In the genomic region with DNA sequence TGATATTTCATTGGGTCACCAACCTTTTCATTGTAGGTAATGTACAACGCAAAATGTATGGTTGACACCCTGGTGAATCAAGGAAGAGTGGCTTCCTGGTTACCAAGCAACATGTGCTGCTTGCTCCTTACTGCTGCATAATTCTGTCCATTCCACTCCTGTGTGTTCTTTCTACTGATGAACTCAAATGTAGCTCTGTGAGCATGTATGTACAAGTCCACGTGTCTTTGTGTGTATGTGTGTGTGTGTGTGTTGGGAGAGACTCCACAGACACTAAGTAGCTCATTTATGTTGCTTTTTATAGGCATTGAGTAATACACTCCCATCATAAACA, we compare ENCODE assay signal across 11 mouse cellular contexts.
DNase-seq lines count a peak whose midpoint lies in the region; ATAC-seq lines count a peak whose summit lies in the region.
"Had no signal": no experiment of that assay in that cellular context is flagged by ENCODE, and none has a peak within 500 bp of the region (broad histone marks: within the 10 kb centered on the region; RNA-seq: fewer than 3 reads in every experiment).

No protein-coding gene starts in this region.

- H3K27ac ChIP-seq in kidney, embryonic 14.5 days (ENCODE audit: low read depth, low read length), result no peak overlapping the region
- H3K27ac ChIP-seq in neural tube, embryonic 12.5 days, result no peak overlapping the region
- H3K27ac ChIP-seq in midbrain, embryonic 14.5 days (replicated peaks; ENCODE audit: low read depth, low read length), result no peak overlapping the region
- H3K27ac ChIP-seq: heart, embryonic 13.5 days; liver, embryonic 14.5 days had no signal

- no peak overlapping the region for H3K9ac ChIP-seq in kidney, embryonic 14.5 days (ENCODE audit: low read depth, low read length)
- H3K9ac ChIP-seq in neural tube, embryonic 12.5 days, result no peak overlapping the region
- H3K9ac ChIP-seq in midbrain, embryonic 14.5 days (replicated peaks; ENCODE audit: low read length), result no peak overlapping the region
- H3K9ac ChIP-seq: heart, embryonic 13.5 days; liver, embryonic 14.5 days had no signal

- no peaks in the 10 kb centered on the region for H3K9me3 ChIP-seq in kidney, embryonic 14.5 days (ENCODE audit: control insufficient read depth, low read length)
- no peaks in the 10 kb centered on the region for H3K9me3 ChIP-seq in neural tube, embryonic 12.5 days
- no peaks in the 10 kb centered on the region for H3K9me3 ChIP-seq in midbrain, embryonic 14.5 days (ENCODE audit: control insufficient read depth, low read length)
- H3K9me3 ChIP-seq: heart, embryonic 13.5 days had no signal

- peak; percentile 25; the same call in 1 of the 2 replicates for ATAC-seq in kidney, embryonic 14.5 days (ENCODE audit: low FRiP score, low TSS enrichment)
- peak; percentile 43; the same call in 1 of the 2 replicates for ATAC-seq in neural tube, embryonic 12.5 days (ENCODE audit: low FRiP score, low read depth)
- peak; percentile 40; the same call in 1 of the 2 replicates for ATAC-seq in midbrain, embryonic 14.5 days (ENCODE audit: low FRiP score, low TSS enrichment)

- H3K4me3 ChIP-seq in kidney, embryonic 14.5 days (ENCODE audit: low read length), result no peak overlapping the region
- H3K4me3 ChIP-seq in neural tube, embryonic 12.5 days, result no peak overlapping the region
- H3K4me3 ChIP-seq in midbrain, embryonic 14.5 days (replicated peaks; ENCODE audit: low read depth, low read length), result no peak overlapping the region
- H3K4me3 ChIP-seq: heart, embryonic 13.5 days had no signal

- H3K36me3 ChIP-seq in kidney, embryonic 14.5 days (ENCODE audit: control insufficient read depth, insufficient read depth, low read length), result no peaks in the 10 kb centered on the region
- no peaks in the 10 kb centered on the region for H3K36me3 ChIP-seq in neural tube, embryonic 12.5 days
- H3K36me3 ChIP-seq in midbrain, embryonic 14.5 days (ENCODE audit: control insufficient read depth, insufficient read depth, low read length), result no peaks in the 10 kb centered on the region
- H3K36me3 ChIP-seq: heart, embryonic 13.5 days had no signal

- H3K4me2 ChIP-seq in kidney, embryonic 14.5 days (replicated peaks; ENCODE audit: low read depth, low read length), result no peak overlapping the region
- H3K4me2 ChIP-seq in neural tube, embryonic 12.5 days (replicated peaks), result no peak overlapping the region; the same call in 1 of the 2 replicates
- H3K4me2 ChIP-seq in midbrain, embryonic 14.5 days (ENCODE audit: low read length), result peak overlapping the region; percentile 29
- H3K4me2 ChIP-seq: heart, embryonic 13.5 days had no signal

- H3K4me1 ChIP-seq in kidney, embryonic 14.5 days (ENCODE audit: control insufficient read depth, insufficient read depth, low read length), result peaks cover 8% of the 10 kb centered on the region; the same call in 1 of the 2 replicates
- peaks cover 6% of the 10 kb centered on the region; the same call in 1 of the 2 replicates for H3K4me1 ChIP-seq in neural tube, embryonic 12.5 days
- H3K4me1 ChIP-seq in midbrain, embryonic 14.5 days (ENCODE audit: control insufficient read depth, insufficient read depth, low read length), result peaks cover 9% of the 10 kb centered on the region; the same call in 1 of the 2 replicates

- H3K27me3 ChIP-seq in kidney, embryonic 14.5 days (ENCODE audit: control insufficient read depth, insufficient read depth, low read length), result no peaks in the 10 kb centered on the region
- no peaks in the 10 kb centered on the region for H3K27me3 ChIP-seq in neural tube, embryonic 12.5 days (replicated peaks)
- H3K27me3 ChIP-seq in midbrain, embryonic 14.5 days (ENCODE audit: control insufficient read depth, insufficient read depth, low read length), result no peaks in the 10 kb centered on the region
- H3K27me3 ChIP-seq: heart, embryonic 13.5 days had no signal

- no peak for DNase-seq in kidney, adult 8-10 months
- no peak for DNase-seq in neural tube, embryonic 10.5 days (ENCODE audit: extremely low spot score, low spot score)
- DNase-seq in midbrain, embryonic 14.5 days, result no peak
- no peak for DNase-seq in thymus, postnatal 0 days (ENCODE audit: low spot score)
- no peak for DNase-seq in Muller cell, postnatal 12 days (ENCODE audit: inconsistent ontology term)
- DNase-seq: cerebellum, adult 9-10 months; thymus, adult 2 months had no signal

- WGBS in kidney, embryonic 14.5 days, result 52% methylated on average over 2 of the region's 2 CpGs
- WGBS in neural tube, embryonic 12.5 days, result 60% methylated on average over 2 of the region's 2 CpGs
- WGBS in midbrain, embryonic 14.5 days, result 52% methylated on average over 2 of the region's 2 CpGs
